Mouse (Mus musculus): Measurements from ENCODE around the gene Il27ra. TPM values are rescaled to one million over a fixed set of nuclear protein-coding genes. Genes with fewer than 3 reads are reported as not detected.
"Not testable (repeated sequence)": the region's sequence is repeated elsewhere in the genome, so short reads cannot be mapped to it uniquely, and the experiment has no call there.

Il27ra gene
- total RNA-seq, 1 experiment from 2014 or later = 14.8 TPM

- ATAC-seq (replicated peaks in 1 of 2; ENCODE audit: insufficient read depth in 1 of 2, low FRiP score in 2 of 2, low TSS enrichment in 1 of 2, low read depth in 1 of 2, poor library complexity in 2 of 2, severe bottlenecking in 2 of 2) = no peak
Measured at GRCm38 (mm10) chr8:84008362-84008761, 34.0 kb downstream of the Il27ra start.

- ATAC-seq (replicated peaks in 1 of 2; ENCODE audit: insufficient read depth in 1 of 2, low FRiP score in 2 of 2, low TSS enrichment in 1 of 2, low read depth in 1 of 2, poor library complexity in 2 of 2, severe bottlenecking in 2 of 2) = not testable (repeated sequence)
Measured at GRCm38 (mm10) chr8:84005502-84005901, 36.9 kb downstream of the Il27ra start.

- ATAC-seq (replicated peaks in 1 of 2; ENCODE audit: insufficient read depth in 1 of 2, low FRiP score in 2 of 2, low TSS enrichment in 1 of 2, low read depth in 1 of 2, poor library complexity in 2 of 2, severe bottlenecking in 2 of 2) = peak; percentile 98 to 99
Measured at GRCm38 (mm10) chr8:84004533-84005201, 37.7 kb downstream of the Il27ra start.

- ATAC-seq (replicated peaks in 1 of 2; ENCODE audit: insufficient read depth in 1 of 2, low FRiP score in 2 of 2, low TSS enrichment in 1 of 2, low read depth in 1 of 2, poor library complexity in 2 of 2, severe bottlenecking in 2 of 2) = no peak
Measured at GRCm38 (mm10) chr8:84003612-84004246, 38.7 kb downstream of the Il27ra start.

- ATAC-seq (replicated peaks in 1 of 2; ENCODE audit: insufficient read depth in 1 of 2, low FRiP score in 2 of 2, low TSS enrichment in 1 of 2, low read depth in 1 of 2, poor library complexity in 2 of 2, severe bottlenecking in 2 of 2) = no peak
Measured at GRCm38 (mm10) chr8:84002957-84003611, 39.3 kb downstream of the Il27ra start.

GRCm38 (mm10) chr8:84001281-84002000 is 40.9 kb downstream of the Il27ra start, which contains the start of gene 1700067K01Rik:
Gene 1700067K01Rik, plus strand, starts transcription at chr8:84001502.
- no peak for ATAC-seq (replicated peaks in 1 of 2; ENCODE audit: insufficient read depth in 1 of 2, low FRiP score in 2 of 2, low TSS enrichment in 1 of 2, low read depth in 1 of 2, poor library complexity in 2 of 2, severe bottlenecking in 2 of 2)

- no peak for ATAC-seq (replicated peaks in 1 of 2; ENCODE audit: insufficient read depth in 1 of 2, low FRiP score in 2 of 2, low TSS enrichment in 1 of 2, low read depth in 1 of 2, poor library complexity in 2 of 2, severe bottlenecking in 2 of 2)
Measured at GRCm38 (mm10) chr8:83999825-84000224, 42.6 kb downstream of the Il27ra start.

GRCm38 (mm10) chr8:83999057-83999705 is 43.2 kb downstream of the Il27ra start:
- ATAC-seq (replicated peaks in 1 of 2; ENCODE audit: insufficient read depth in 1 of 2, low FRiP score in 2 of 2, low TSS enrichment in 1 of 2, low read depth in 1 of 2, poor library complexity in 2 of 2, severe bottlenecking in 2 of 2) = no peak

GRCm38 (mm10) chr8:83998231-83999056 is 43.9 kb downstream of the Il27ra start:
- ATAC-seq (replicated peaks in 1 of 2; ENCODE audit: insufficient read depth in 1 of 2, low FRiP score in 2 of 2, low TSS enrichment in 1 of 2, low read depth in 1 of 2, poor library complexity in 2 of 2, severe bottlenecking in 2 of 2) = peak; percentile 24 to 30; a peak in 1 of 4 replicates

- no peak for ATAC-seq (replicated peaks in 1 of 2; ENCODE audit: insufficient read depth in 1 of 2, low FRiP score in 2 of 2, low TSS enrichment in 1 of 2, low read depth in 1 of 2, poor library complexity in 2 of 2, severe bottlenecking in 2 of 2)
Measured at GRCm38 (mm10) chr8:83997511-83998141, 44.8 kb downstream of the Il27ra start, which contains the start of gene Samd1. Gene Samd1, plus strand, starts transcription at chr8:83997672.

- peak; percentile 40 to 48 for ATAC-seq (replicated peaks in 1 of 2; ENCODE audit: insufficient read depth in 1 of 2, low FRiP score in 2 of 2, low TSS enrichment in 1 of 2, low read depth in 1 of 2, poor library complexity in 2 of 2, severe bottlenecking in 2 of 2)
Measured at GRCm38 (mm10) chr8:83996567-83997505, 45.6 kb downstream of the Il27ra start.

GRCm38 (mm10) chr8:83995973-83996372 is 46.4 kb downstream of the Il27ra start:
- ATAC-seq (replicated peaks in 1 of 2; ENCODE audit: insufficient read depth in 1 of 2, low FRiP score in 2 of 2, low TSS enrichment in 1 of 2, low read depth in 1 of 2, poor library complexity in 2 of 2, severe bottlenecking in 2 of 2) = no peak

GRCm38 (mm10) chr8:83994030-83994429 is 48.4 kb downstream of the Il27ra start:
- no peak for ATAC-seq (replicated peaks in 1 of 2; ENCODE audit: insufficient read depth in 1 of 2, low FRiP score in 2 of 2, low TSS enrichment in 1 of 2, low read depth in 1 of 2, poor library complexity in 2 of 2, severe bottlenecking in 2 of 2)

- ATAC-seq (replicated peaks in 1 of 2; ENCODE audit: insufficient read depth in 1 of 2, low FRiP score in 2 of 2, low TSS enrichment in 1 of 2, low read depth in 1 of 2, poor library complexity in 2 of 2, severe bottlenecking in 2 of 2) = no peak
Measured at GRCm38 (mm10) chr8:83992488-83992887, 49.9 kb downstream of the Il27ra start.

- no peak for ATAC-seq (replicated peaks in 1 of 2; ENCODE audit: insufficient read depth in 1 of 2, low FRiP score in 2 of 2, low TSS enrichment in 1 of 2, low read depth in 1 of 2, poor library complexity in 2 of 2, severe bottlenecking in 2 of 2)
Measured at GRCm38 (mm10) chr8:83990170-83990569, 52.2 kb downstream of the Il27ra start.

Measured in hematopoietic stem cell, adult 5-6 weeks (primary cell).